Mouse (Mus musculus) C2C12 (cell line): ENCODE measurements around the gene Slit3. TPM values are rescaled to one million over a fixed set of nuclear protein-coding genes. Genes with fewer than 3 reads are reported as not detected.

Experiments
- H3K27me3 ChIP-seq: one replicate; pipeline ENCODE4 v1.6.1; 2011; ENCODE audit not compliant: control insufficient read depth, insufficient read depth, insufficient read length
- H3K36me3 ChIP-seq: one replicate; pipeline ENCODE4 v1.6.1; 2011; ENCODE audit not compliant: control insufficient read depth, insufficient read depth
- H3K4me3 ChIP-seq: one replicate; pipeline ENCODE4 v1.5.1; 2011; ENCODE audit warnings: mild to moderate bottlenecking, control low read depth; ENCODE audit not compliant: poor library complexity, insufficient read depth, severe bottlenecking
- H3K79me2 ChIP-seq: one replicate; pipeline ENCODE4 v1.6.1; 2011; ENCODE audit not compliant: control insufficient read depth, insufficient read depth
- H3K79me3 ChIP-seq: one replicate; pipeline ENCODE4 v1.6.1; 2011; ENCODE audit warnings: low read depth, control low read depth
- H3ac ChIP-seq: one replicate; pipeline ENCODE3; 2011; ENCODE audit warnings: low read depth; ENCODE audit not compliant: control insufficient read depth, insufficient read length
- CEBPB ChIP-seq: IDR thresholded peaks from one replicate; pipeline ENCODE4 v1.6.1; 2011; ENCODE audit warnings: low read depth, mild to moderate bottlenecking, control low read depth, moderate library complexity
- CTCF ChIP-seq: IDR thresholded peaks from one replicate; pipeline ENCODE4 v1.5.1; 2011; ENCODE audit not compliant: control insufficient read depth, insufficient read depth, insufficient read length
- FOSL1 ChIP-seq: IDR thresholded peaks from one replicate; pipeline ENCODE4 v1.8.0; 2011; ENCODE audit warnings: mild to moderate bottlenecking, low read length; ENCODE audit not compliant: poor library complexity, insufficient read depth, severe bottlenecking
- MAX ChIP-seq: IDR thresholded peaks from one replicate; pipeline ENCODE4 v1.6.1; 2011; ENCODE audit warnings: mild to moderate bottlenecking, control low read depth
- MYOD1 ChIP-seq: IDR thresholded peaks from one replicate; pipeline ENCODE4 v1.6.1; 2011; ENCODE audit warnings: low read depth; ENCODE audit not compliant: control insufficient read depth, insufficient read length
- MYOG ChIP-seq: IDR thresholded peaks from one replicate; pipeline ENCODE4 v1.6.1; 2011; ENCODE audit not compliant: control insufficient read depth, insufficient read length; ENCODE audit errors: extremely low read depth
- USF1 ChIP-seq: IDR thresholded peaks from one replicate; pipeline ENCODE4 v1.6.1; 2011; ENCODE audit warnings: low read depth, mild to moderate bottlenecking, control low read depth, moderate library complexity
- polyA plus RNA-seq: library from polyadenylated mRNA; unstranded; fragments of >200 nt; fragmentation: generic; extraction: Trizol; gene quantifications from one replicate; pipeline ENCODE4 v1.2.1, GENCODE M21; 2012; ENCODE audit warnings: missing spikeins

The Slit3 gene
- polyA plus RNA-seq, 1 experiment: not detected

DNA sequence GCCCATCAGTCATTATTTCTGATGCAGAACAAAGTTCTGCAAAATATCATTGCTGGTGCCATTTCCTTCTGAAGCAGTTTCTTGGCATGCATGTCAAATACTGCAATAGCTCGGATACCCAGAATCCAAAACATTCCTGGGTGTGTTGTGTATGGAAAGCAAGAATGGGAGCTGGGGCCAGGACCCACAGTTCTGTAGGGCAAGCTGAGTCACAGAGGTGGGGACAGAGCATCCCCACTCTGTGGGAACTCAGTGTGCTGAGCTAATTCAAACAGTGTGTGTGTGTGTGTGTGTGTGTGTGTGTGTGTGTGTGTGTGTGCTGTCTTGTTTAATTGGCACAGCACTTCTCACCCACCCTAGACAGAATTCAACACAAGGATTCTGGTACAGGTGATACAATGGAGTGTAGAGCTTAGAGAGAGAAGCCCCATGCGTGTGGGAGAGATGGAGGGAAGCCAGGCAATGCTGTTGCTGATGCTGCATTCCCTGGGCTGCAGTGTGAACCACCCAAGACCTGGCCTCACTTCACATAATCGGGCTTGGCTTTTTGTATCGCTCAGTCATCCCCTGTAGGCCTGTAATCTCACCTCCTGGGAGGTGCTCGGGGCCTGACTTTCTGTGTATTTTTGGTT is 161.1 kb downstream of the Slit3 start:
- Histone ChIP-seq H3K79me2 (no peaks in the 10 kb centered on the region), H3K4me3 (no peak overlapping the region), H3ac (no peak overlapping the region), H3K27me3 (peaks cover 5% of the 10 kb centered on the region), H3K36me3 (no peaks in the 10 kb centered on the region), H3K79me3 (no peaks in the 10 kb centered on the region)
- TF ChIP-seq MYOG (no peak), FOSL1 (no peak), MAX (no peak), MYOD1 (no peak), CEBPB (no peak), CTCF (no peak), USF1 (no peak)

DNA sequence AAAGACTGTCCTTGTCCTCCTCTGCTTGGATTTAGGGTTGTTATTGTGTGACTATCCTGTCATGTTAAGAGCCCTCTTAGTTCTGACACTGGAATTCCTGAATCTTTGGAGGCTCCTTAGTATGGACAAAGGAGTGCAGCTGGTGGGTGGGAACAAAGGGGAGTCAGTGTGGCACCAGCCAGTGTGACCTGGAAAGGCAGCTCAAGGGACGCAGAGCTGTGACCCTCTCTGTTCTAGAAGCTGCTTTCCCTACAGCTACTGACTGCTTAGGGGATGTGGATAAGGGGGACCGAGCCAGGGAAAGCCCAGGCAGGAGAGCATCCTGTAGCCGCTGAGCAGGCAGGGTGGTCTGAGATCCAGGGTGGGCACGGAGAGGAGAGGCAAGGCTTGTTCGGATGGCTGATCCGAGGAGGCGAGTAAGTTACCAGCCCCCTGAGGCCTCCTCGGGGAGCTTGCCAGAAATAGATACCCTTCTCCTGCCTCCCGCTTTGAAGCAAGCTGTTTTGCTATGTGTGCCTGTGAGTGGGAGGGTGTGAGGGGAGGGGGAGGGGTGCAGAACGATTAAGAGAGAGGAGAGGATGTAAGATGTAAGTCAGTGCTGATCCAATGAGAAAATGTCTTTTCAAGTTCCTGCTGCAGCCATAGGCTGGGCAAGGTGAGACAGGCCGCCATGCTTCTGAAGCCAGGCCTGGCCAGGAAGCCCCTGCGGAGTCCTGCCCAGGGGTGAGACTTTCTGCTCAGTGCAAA is 162.0 kb downstream of the Slit3 start:
- H3K27me3 ChIP-seq: peaks cover 4% of the 10 kb centered on the region
- no peaks in the 10 kb centered on the region for H3K79me3 ChIP-seq
- H3K4me3 ChIP-seq: no peak overlapping the region
- TF ChIP-seq CEBPB (no peak), USF1 (no peak), MYOG (no peak)
- H3ac ChIP-seq: no peak overlapping the region
- H3K79me2 ChIP-seq: no peaks in the 10 kb centered on the region
- no peaks in the 10 kb centered on the region for H3K36me3 ChIP-seq

DNA sequence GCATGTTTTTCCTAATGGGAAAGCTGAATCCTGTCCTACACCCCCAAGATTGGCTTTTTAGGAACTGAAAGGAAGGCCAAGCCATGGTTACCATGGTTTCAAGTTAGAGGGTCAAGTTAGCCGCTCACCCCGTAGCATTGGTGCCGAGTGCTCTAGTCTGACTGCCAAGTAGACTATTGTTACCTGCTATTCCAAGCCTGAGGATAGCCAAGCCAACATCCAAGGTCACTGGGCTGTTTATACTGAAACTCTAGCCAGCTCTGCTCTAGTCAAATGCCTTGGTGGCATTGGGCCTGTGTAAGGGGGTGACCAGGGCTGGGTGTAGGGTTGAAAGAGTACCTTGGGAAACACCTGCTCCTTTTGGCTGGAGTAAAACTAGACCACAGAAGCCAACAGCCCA is 162.7 kb downstream of the Slit3 start:
- Histone ChIP-seq H3ac (no peak overlapping the region), H3K4me3 (no peak overlapping the region), H3K79me3 (no peaks in the 10 kb centered on the region), H3K27me3 (no peaks in the 10 kb centered on the region), H3K36me3 (no peaks in the 10 kb centered on the region), H3K79me2 (no peaks in the 10 kb centered on the region)
- TF ChIP-seq MAX (no peak), MYOD1 (no peak), MYOG (no peak), FOSL1 (no peak), CTCF (no peak), CEBPB (no peak), USF1 (no peak)

DNA sequence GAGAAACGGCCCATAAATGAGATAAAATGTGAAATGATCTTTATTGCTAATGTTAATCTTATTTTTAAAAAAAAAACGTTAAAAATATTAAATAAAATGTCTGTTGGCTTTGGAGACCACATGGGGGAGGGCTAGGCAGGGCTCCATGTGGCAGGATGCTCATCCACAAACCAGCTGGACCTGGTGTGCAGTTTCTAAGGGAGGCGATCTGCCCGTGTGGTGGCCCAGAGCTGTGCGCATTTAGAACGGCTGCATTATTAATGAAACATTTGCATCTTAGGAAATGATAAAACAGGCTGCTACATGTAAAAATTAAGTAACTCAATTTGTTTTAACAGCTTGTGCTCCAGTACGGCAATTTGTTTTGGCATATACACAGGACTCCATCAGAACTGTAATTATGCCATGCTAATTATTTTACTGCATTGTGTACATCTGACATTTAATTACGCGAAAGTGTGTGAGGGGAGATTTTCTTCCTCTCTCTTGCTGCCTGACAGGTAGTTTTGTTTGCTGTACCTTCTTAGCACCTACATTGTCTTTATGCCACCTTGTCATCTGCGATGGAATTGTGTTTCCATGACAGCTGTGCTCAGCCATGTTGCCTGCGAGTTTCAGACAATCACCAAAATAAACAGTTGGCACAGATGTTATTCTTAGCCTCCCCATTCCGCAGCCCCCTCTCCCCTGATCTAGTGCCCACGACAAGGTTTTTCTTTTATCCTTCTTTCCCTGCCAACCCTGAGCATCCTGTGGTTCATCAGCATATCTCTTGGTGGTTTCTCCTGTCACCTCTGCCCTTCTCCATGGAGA is 165.8 kb downstream of the Slit3 start:
- Histone ChIP-seq H3K27me3 (no peaks in the 10 kb centered on the region), H3ac (no peak overlapping the region), H3K4me3 (no peak overlapping the region), H3K36me3 (no peaks in the 10 kb centered on the region), H3K79me2 (no peaks in the 10 kb centered on the region), H3K79me3 (no peaks in the 10 kb centered on the region)
- no peak for TF ChIP-seq MYOG
- TF ChIP-seq MYOD1: no peak
- no peak for TF ChIP-seq MAX
- TF ChIP-seq CTCF: no peak
- TF ChIP-seq USF1: no peak
- no peak for TF ChIP-seq CEBPB
- TF ChIP-seq FOSL1: no peak

DNA sequence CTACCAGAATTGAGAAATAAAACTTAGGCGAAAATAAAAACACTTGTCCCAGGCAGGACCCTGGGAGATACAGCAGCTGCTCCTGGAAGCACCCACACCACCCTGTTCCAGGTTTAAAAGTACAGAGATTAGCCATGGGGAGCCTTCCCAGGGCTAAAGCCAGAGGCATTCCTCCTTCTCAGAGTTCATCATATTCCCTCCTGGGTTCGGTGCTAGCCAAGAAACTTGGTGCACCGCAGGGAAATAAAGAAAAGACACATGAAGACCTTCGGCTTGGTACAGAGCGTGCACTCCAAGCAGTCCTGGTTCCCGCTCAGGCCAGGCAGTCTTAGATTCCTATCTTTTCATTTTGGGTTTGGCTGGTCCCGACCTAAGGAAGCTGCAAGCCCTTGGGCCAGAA is 167.0 kb downstream of the Slit3 start:
- Histone ChIP-seq H3K27me3 (no peaks in the 10 kb centered on the region), H3K79me3 (no peaks in the 10 kb centered on the region), H3K79me2 (no peaks in the 10 kb centered on the region), H3K4me3 (no peak overlapping the region), H3ac (no peak overlapping the region), H3K36me3 (no peaks in the 10 kb centered on the region)
- TF ChIP-seq USF1 (no peak), FOSL1 (no peak), MAX (no peak)

DNA sequence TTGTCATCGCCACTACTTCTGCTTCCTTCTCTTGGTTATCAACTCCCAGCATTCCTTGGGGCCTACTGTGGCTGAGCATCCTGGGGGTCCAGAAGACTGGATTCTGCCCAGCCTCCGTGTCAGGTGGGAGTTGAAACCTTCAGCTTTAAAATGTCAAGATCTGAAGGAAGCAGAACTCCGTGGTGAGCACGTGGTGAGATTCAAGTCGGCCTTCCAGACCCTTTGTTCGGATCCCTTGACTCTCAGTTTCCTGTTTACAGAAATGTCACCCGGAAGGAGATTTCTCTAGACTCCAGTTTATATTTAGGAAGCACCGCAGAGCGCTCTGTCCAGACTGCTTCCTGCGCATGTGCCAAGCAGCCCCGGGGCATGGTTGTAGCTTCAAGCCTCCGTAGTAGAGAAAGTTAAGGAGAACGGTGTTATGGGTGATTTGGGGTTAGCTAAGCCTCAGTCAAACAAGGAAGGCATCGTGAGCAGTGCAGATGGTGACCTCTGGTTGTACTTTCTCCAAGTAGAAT is 167.8 kb downstream of the Slit3 start:
- no peak overlapping the region for H3ac ChIP-seq

More for the DNA sequence above, 167.8 kb downstream of the Slit3 start:
- no peaks in the 10 kb centered on the region for H3K36me3 ChIP-seq
- no peaks in the 10 kb centered on the region for H3K79me3 ChIP-seq
- H3K4me3 ChIP-seq: no peak overlapping the region
- TF ChIP-seq MYOD1: no peak
- TF ChIP-seq CTCF: no peak
- TF ChIP-seq USF1: no peak
- H3K79me2 ChIP-seq: no peaks in the 10 kb centered on the region
- no peaks in the 10 kb centered on the region for H3K27me3 ChIP-seq
